Mouse (Mus musculus) neural tube, embryonic 14.5 days (tissue): ENCODE results near the gene Gabarapl2. TPM values are rescaled to one million over a fixed set of nuclear protein-coding genes. Genes with fewer than 3 reads are reported as not detected.

Source experiments
- ATAC-seq: fragments of 200-750 bp; cut with Nextera tagmentation; 2 replicates; pipeline ENCODE4 v1.8.0; 2017; ENCODE audit warnings: low read depth, mild to moderate bottlenecking, moderate TSS enrichment, moderate library complexity
- H3K27ac ChIP-seq: fragments of 300-500 bp; sonication (generic); 2 replicates; pipeline ENCODE4 v1.5.1; 2014; ENCODE audit warnings: low read depth, mild to moderate bottlenecking, control low read depth, low read length, moderate library complexity, mixed read lengths
- H3K27me3 ChIP-seq: fragments of 300-500 bp; sonication (generic); 2 replicates; pipeline ENCODE4 v1.6.1; 2014; ENCODE audit warnings: low read length; ENCODE audit not compliant: control insufficient read depth, insufficient read depth
- H3K36me3 ChIP-seq: fragments of 300-500 bp; sonication (generic); 2 replicates; pipeline ENCODE4 v1.6.1; 2014; ENCODE audit warnings: low read length, mixed read lengths; ENCODE audit not compliant: control insufficient read depth, insufficient read depth
- H3K4me1 ChIP-seq: fragments of 300-500 bp; sonication (generic); 2 replicates; pipeline ENCODE4 v1.6.1; 2014; ENCODE audit warnings: low read length; ENCODE audit not compliant: control insufficient read depth, insufficient read depth
- H3K4me2 ChIP-seq: fragments of 300-500 bp; sonication (generic); 2 replicates; pipeline ENCODE4 v1.6.1; 2014; ENCODE audit warnings: mild to moderate bottlenecking, low read depth, low read length, control low read depth
- H3K4me3 ChIP-seq: fragments of 300-500 bp; sonication (generic); 2 replicates; pipeline ENCODE4 v1.5.1; 2014; ENCODE audit warnings: low read depth, low read length, control low read depth, mixed read lengths
- H3K9ac ChIP-seq: fragments of 300-500 bp; sonication (generic); replicated peaks from 2 replicates; pipeline ENCODE4 v1.6.1; 2014; ENCODE audit warnings: low read depth, mild to moderate bottlenecking, control low read depth, low read length, mixed read lengths
- H3K9me3 ChIP-seq: fragments of 300-500 bp; sonication (generic); 2 replicates; pipeline ENCODE4 v1.6.1; 2016; ENCODE audit warnings: low read length; ENCODE audit not compliant: control insufficient read depth
- WGBS: fragments of 180-500 bp; shearing (Covaris S2); extraction: QIAGEN DNeasy Blood & Tissue Kit; methylation state at CpG from one replicate; pipeline ENCODE4 v1.1.7; 2014; 5-methylcytosine and 5-hydroxymethylcytosine counted together
- polyA plus RNA-seq: library from polyadenylated mRNA; unstranded; fragments of >200 nt; fragmentation: Nextera tagmentation; extraction: Ambion mirVana; gene quantifications from 2 replicates; pipeline ENCODE4 v1.2.1, GENCODE M21; 2014

Gabarapl2 gene
- polyA plus RNA-seq, 1 experiment from 2014 or later, result 486 TPM

- WGBS, result 36% methylated on average over 5 of the region's 5 CpGs
- no peaks in the 10 kb centered on the region for H3K9me3 ChIP-seq
- H3K36me3 ChIP-seq, result no peaks in the 10 kb centered on the region
- H3K9ac ChIP-seq, result no peak overlapping the region
- no peak overlapping the region for H3K4me3 ChIP-seq
- no peak overlapping the region for H3K4me2 ChIP-seq
- no peaks in the 10 kb centered on the region for H3K27me3 ChIP-seq
- no peak for ATAC-seq
- H3K4me1 ChIP-seq, result no peaks in the 10 kb centered on the region
- H3K27ac ChIP-seq, result no peak overlapping the region
These were observed 28.5 kb downstream of the Gabarapl2 start for GRCm38 (mm10) chr8:111968991-111969390.

GRCm38 (mm10) chr8:111974138-111974537 is 33.6 kb downstream of the Gabarapl2 start:
- Histone ChIP-seq H3K4me3 (no peak overlapping the region), H3K9me3 (no peaks in the 10 kb centered on the region), H3K4me2 (no peak overlapping the region), H3K36me3 (no peaks in the 10 kb centered on the region), H3K9ac (no peak overlapping the region), H3K27me3 (no peaks in the 10 kb centered on the region), H3K27ac (no peak overlapping the region), H3K4me1 (no peaks in the 10 kb centered on the region)
- 97% methylated on average over 12 of the region's 12 CpGs for WGBS
- no peak for ATAC-seq

- Histone ChIP-seq H3K36me3 (no peaks in the 10 kb centered on the region), H3K9ac (no peak overlapping the region), H3K4me1 (no peaks in the 10 kb centered on the region), H3K4me2 (no peak overlapping the region), H3K27me3 (no peaks in the 10 kb centered on the region), H3K27ac (no peak overlapping the region), H3K4me3 (no peak overlapping the region), H3K9me3 (no peaks in the 10 kb centered on the region)
- no peak for ATAC-seq
- WGBS, result 91% methylated on average over 2 of the region's 2 CpGs
These were observed 35.2 kb downstream of the Gabarapl2 start for GRCm38 (mm10) chr8:111975706-111976105.

- no peak overlapping the region for H3K4me3 ChIP-seq
- H3K4me1 ChIP-seq, result no peaks in the 10 kb centered on the region
- H3K36me3 ChIP-seq, result no peaks in the 10 kb centered on the region
- H3K27me3 ChIP-seq, result no peaks in the 10 kb centered on the region
- H3K9ac ChIP-seq, result no peak overlapping the region
- no peak overlapping the region for H3K4me2 ChIP-seq
- 89% methylated on average over 2 of the region's 2 CpGs for WGBS
- ATAC-seq, result no peak
- H3K9me3 ChIP-seq, result no peaks in the 10 kb centered on the region
- no peak overlapping the region for H3K27ac ChIP-seq
These were observed 35.8 kb downstream of the Gabarapl2 start for GRCm38 (mm10) chr8:111976326-111976725.

- no peak overlapping the region for H3K27ac ChIP-seq
- 78% methylated on average over 10 of the region's 10 CpGs for WGBS
- no peaks in the 10 kb centered on the region for H3K4me1 ChIP-seq
- no peaks in the 10 kb centered on the region for H3K9me3 ChIP-seq
- ATAC-seq, result no peak
- H3K4me3 ChIP-seq, result no peak overlapping the region
- H3K4me2 ChIP-seq, result no peak overlapping the region
- no peak overlapping the region for H3K9ac ChIP-seq
- peaks cover 5% of the 10 kb centered on the region; the same call in 1 of the 2 replicates for H3K36me3 ChIP-seq
- no peaks in the 10 kb centered on the region for H3K27me3 ChIP-seq
These were observed 37.6 kb downstream of the Gabarapl2 start for GRCm38 (mm10) chr8:111978147-111978546.

DNA sequence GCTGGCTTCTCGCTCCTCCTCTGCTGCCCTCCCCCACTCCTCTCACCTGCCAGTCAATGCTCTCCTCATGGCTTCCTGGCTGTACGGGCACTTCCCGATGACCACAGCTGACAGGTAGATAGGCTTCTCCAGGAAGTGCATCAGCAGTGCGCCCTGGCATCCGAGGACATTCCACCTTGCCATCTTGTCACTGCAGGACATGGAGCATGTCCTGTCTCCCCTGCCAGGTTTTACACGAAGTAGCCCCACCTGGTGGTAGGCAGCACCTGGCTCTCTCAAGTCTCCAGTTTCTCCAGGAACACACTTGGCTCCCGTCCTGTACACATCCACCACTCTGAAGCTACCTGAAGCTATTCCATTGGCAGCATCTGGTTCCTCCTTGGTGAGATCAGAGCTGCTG is 41.6 kb downstream of the Gabarapl2 start:
- no peak overlapping the region for H3K4me3 ChIP-seq
- no peak for ATAC-seq
- H3K27ac ChIP-seq, result no peak overlapping the region
- no peaks in the 10 kb centered on the region for H3K4me1 ChIP-seq
- H3K27me3 ChIP-seq, result no peaks in the 10 kb centered on the region
- H3K36me3 ChIP-seq, result peaks cover 10% of the 10 kb centered on the region; the same call in 1 of the 2 replicates
- H3K9ac ChIP-seq, result no peak overlapping the region
- H3K4me2 ChIP-seq, result no peak overlapping the region
- H3K9me3 ChIP-seq, result no peaks in the 10 kb centered on the region
- 82% methylated on average over 7 of the region's 7 CpGs for WGBS

GRCm38 (mm10) chr8:111984511-111984910 is 44.0 kb downstream of the Gabarapl2 start:
- Histone ChIP-seq H3K27me3 (no peaks in the 10 kb centered on the region), H3K27ac (no peak overlapping the region), H3K4me3 (no peak overlapping the region), H3K9ac (no peak overlapping the region), H3K9me3 (no peaks in the 10 kb centered on the region), H3K4me2 (no peak overlapping the region), H3K36me3 (peaks cover 10% of the 10 kb centered on the region; the same call in 1 of the 2 replicates), H3K4me1 (no peaks in the 10 kb centered on the region)
- 95% methylated on average over 10 of the region's 10 CpGs for WGBS
- ATAC-seq, result no peak

DNA sequence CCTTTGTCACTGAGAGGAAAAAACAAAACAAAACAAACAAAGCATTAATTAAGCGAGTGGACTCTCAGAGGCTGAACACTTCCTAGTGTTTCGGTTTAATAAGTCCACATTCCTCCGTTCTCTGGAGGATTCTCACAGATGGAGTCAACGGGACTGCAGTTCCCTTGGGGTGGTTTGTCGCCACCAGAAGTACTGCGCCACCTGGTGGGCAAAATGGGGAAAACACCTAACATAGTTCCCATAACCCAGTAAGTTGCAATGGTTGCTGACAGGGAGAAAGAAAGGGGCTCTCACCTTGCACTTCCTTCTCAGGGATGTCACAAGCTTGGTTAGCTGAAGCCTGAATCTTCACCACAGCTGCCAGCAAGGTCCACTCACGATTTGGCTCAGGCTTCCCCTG is 49.4 kb downstream of the Gabarapl2 start:
- H3K4me3 ChIP-seq, result no peak overlapping the region
- H3K27me3 ChIP-seq, result no peaks in the 10 kb centered on the region
- peaks cover 17% of the 10 kb centered on the region for H3K36me3 ChIP-seq
- H3K4me2 ChIP-seq, result no peak overlapping the region
- no peak overlapping the region for H3K27ac ChIP-seq
- WGBS, result 11% methylated on average over 7 of the region's 7 CpGs
- no peaks in the 10 kb centered on the region for H3K9me3 ChIP-seq
- 0 out of 2 replicates have a peak, but pooled peaks cover 3% of the 10 kb centered on the region for H3K4me1 ChIP-seq
- no peak for ATAC-seq
- H3K9ac ChIP-seq, result no peak overlapping the region

- ATAC-seq, result no peak
- H3K36me3 ChIP-seq, result peaks cover 19% of the 10 kb centered on the region
- H3K9ac ChIP-seq, result peak overlapping the region; percentile 57; the same call in 1 of the 2 replicates
- H3K4me1 ChIP-seq, result 0 out of 2 replicates have a peak, but pooled peaks cover 3% of the 10 kb centered on the region
- H3K4me2 ChIP-seq, result peak overlapping the region; percentile 75
- peak overlapping the region; percentile 69 for H3K4me3 ChIP-seq
- WGBS, result 66% methylated on average over 8 of the region's 8 CpGs
- H3K27me3 ChIP-seq, result no peaks in the 10 kb centered on the region
- H3K27ac ChIP-seq, result no peak overlapping the region
- H3K9me3 ChIP-seq, result no peaks in the 10 kb centered on the region
These were observed 50.8 kb downstream of the Gabarapl2 start for GRCm38 (mm10) chr8:111991278-111991677.
